Mouse (Mus musculus) lung, adult 2 months (tissue): Measurements from ENCODE around the gene Gm20696.

Source experiments
- CTCF ChIP-seq: fragments of 200-500 bp; IDR thresholded peaks from 2 replicates; pipeline ENCODE4 v1.5.1; 2011; ENCODE audit warnings: mild to moderate bottlenecking, low read length, control low read depth; ENCODE audit not compliant: insufficient read depth
- POLR2A ChIP-seq: fragments of 200-500 bp; IDR thresholded peaks from 2 replicates; pipeline ENCODE4 v1.6.1; 2011; ENCODE audit warnings: low read depth, mild to moderate bottlenecking, control low read depth, low read length, borderline replicate concordance; ENCODE audit errors: extremely low read depth

GRCm38 (mm10) chr6:99274667-99275066 lies 391.9 kb downstream of the Gm20696 start:
- TF ChIP-seq POLR2A = no peak
- no peak for TF ChIP-seq CTCF
